Mouse (Mus musculus) cortical plate, adult 2 months (tissue): ENCODE data around the gene Crtam. TPM values are rescaled to one million over a fixed set of nuclear protein-coding genes. Genes with fewer than 3 reads are reported as not detected.
A peak's percentile ranks its signal among the peaks of the same experiment; 100 is the strongest.

Experiments
- H3K27ac ChIP-seq: fragments of 200-500 bp; 2 replicates; pipeline ENCODE4 v1.5.1; 2012; ENCODE audit warnings: low read length, control low read depth, inconsistent platforms; ENCODE audit not compliant: insufficient read depth
- H3K4me1 ChIP-seq: fragments of 200-500 bp; 2 replicates; pipeline ENCODE4 v1.6.1; 2011; ENCODE audit warnings: low read length; ENCODE audit not compliant: control insufficient read depth, insufficient read depth
- H3K4me3 ChIP-seq: fragments of 200-500 bp; 2 replicates; pipeline ENCODE4 v1.5.1; 2011; ENCODE audit warnings: mild to moderate bottlenecking, low read length, control low read depth; ENCODE audit not compliant: insufficient read depth
- CTCF ChIP-seq: fragments of 200-500 bp; IDR thresholded peaks from 2 replicates; pipeline ENCODE4 v1.5.1; 2011; ENCODE audit warnings: mild to moderate bottlenecking, control low read depth, low read length; ENCODE audit not compliant: insufficient read depth; ENCODE audit errors: extremely low read depth
- POLR2A ChIP-seq: fragments of 200-500 bp; IDR thresholded peaks from 2 replicates; pipeline ENCODE4 v1.6.1; 2011; ENCODE audit warnings: mild to moderate bottlenecking, low read length, control low read depth; ENCODE audit not compliant: insufficient read depth; ENCODE audit errors: extremely low read depth
- polyA plus RNA-seq: library from polyadenylated mRNA; depleted of rRNA; stranded (reverse); fragments of >200 nt; gene quantifications from 2 replicates; pipeline ENCODE4 v1.2.3, GENCODE M21; 2012

Crtam gene
- polyA plus RNA-seq, 1 experiment = not detected

DNA sequence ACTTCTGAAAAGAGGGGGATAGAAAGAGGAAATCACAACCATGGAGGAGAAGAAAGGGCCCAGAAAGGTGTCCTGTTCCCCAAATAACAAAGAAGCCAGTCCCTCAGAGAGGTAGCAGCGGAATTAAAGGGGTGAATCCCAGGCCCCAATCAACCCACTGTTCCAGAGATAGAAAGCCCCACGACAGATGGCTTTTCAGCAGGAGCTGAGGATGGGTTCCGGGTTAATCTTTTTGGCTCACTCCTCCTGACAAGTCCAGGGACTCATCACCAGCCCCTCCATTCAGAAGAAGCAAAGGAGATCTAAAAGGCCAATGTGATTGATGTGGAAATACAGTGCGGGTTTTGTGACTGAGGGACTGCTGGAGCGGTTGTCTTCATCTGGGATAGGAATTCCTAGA, 39.2 kb upstream of the Crtam start:
- Histone ChIP-seq H3K4me3 (no peak overlapping the region), H3K27ac (no peak overlapping the region), H3K4me1 (no peaks in the 10 kb centered on the region)
- TF ChIP-seq POLR2A (no peak), CTCF (no peak)

DNA sequence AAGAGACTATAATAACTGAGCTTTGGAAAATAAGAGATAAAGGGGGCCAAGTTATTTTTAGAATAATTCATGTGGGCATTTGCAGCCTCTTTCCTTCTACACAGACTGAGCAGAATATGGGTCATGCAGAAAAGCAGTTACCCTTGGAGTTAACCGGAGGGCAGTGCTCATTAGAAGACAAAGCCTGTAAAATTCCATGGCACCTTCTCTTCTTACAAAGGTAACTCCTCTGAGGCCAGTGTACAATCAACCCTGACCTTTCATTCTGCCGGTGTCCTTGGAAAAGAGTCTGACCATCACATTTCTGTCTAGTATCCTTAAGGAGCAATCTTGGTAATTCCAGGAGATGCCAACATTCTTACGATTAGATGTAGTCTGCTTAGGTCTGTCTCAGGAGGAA, 37.0 kb upstream of the Crtam start:
- no peak overlapping the region for H3K27ac ChIP-seq
- no peak overlapping the region for H3K4me3 ChIP-seq
- no peak for TF ChIP-seq POLR2A
- H3K4me1 ChIP-seq = no peaks in the 10 kb centered on the region

DNA sequence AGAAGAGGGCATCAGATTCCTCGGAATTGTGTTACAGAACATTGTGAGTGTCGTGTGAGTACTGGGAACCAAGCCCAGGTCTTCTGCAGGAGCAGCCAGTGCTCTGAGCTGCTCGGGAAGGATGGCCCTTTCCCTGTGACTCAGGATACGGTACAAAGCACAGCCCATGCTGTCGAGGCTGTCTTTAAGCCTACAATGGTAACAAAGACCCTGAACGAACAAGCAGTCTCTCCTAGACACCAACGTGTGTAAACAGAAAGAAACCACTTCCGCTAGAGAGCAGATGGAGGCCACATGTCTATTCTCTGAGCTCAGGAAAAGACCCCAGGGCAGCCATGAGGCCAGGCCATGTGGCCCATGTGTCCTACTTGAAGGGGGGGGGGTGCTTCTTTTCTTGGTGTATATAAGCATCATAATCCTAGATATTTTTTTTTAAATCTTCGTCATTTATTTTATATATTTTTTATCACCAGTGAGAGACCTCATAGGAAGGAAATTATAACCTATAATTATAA, 33.8 kb upstream of the Crtam start:
- Histone ChIP-seq H3K4me3 (no peak overlapping the region), H3K4me1 (no peaks in the 10 kb centered on the region), H3K27ac (no peak overlapping the region)
- no peak for TF ChIP-seq POLR2A
- no peak for TF ChIP-seq CTCF

DNA sequence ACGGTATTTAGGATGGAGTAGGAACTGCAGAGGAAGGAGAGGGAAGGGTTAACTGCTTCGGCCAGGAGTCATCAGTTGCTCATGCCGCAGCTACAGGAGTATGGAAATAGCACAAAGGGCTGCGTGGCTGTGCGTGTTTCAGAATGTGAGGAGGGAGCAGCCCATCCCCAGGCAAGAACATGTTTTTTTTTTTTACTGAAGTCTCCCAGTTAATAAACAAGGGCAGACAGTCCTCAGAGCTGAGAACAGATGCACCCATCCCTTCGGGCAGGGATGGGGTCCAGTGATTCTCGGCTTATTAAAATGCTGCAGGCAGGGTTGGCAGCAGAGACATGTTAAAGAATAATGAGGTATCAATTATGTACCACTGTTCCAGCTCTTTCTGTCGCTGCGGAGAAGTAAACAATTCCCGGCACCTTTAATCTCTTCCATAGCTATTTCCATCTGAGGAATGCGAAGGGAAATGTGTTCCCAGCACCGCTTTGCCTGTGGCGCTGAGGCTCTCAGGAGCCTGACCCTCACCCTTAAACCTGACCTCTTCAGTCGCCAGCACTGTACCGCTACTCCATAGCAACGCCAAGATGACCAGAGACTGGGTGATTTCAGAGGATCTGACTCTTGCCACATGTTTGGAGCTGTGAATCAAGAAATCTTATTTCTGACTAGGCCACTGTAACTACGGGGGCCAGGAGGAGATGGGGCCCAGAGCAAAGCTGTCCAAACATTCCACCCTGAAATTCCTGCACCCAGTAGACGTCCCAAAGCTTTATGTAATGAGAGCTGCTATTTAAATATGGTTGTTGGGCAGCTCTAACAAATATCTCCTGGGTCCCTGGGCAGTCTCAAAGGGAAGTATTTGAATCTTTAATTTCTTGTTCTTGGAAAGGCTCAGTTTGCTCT, 27.4 kb upstream of the Crtam start:
- H3K27ac ChIP-seq = no peak overlapping the region
- TF ChIP-seq CTCF (no peak), POLR2A (no peak)
- 0 out of 2 replicates have a peak, but pooled peaks cover 1% of the 10 kb centered on the region for H3K4me1 ChIP-seq
- no peak overlapping the region for H3K4me3 ChIP-seq

DNA sequence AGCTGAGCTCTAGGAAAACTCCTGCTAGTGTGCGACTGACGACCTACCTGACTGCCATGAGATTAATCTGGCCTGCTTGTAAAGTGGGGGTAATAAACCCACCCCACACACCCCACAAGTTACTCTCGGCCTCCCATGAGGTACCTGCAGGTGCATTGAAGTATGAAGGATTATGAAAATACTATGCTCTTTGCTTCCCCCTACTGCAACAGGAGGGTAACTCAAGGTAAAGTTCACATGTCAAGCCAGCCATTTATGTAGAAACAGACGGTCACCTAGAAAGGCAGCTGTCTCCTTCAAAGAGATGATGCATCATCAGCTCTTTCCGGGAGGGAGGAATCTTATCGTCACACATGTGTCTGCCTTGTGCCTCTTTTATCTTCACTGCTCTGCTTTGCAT, 25.4 kb upstream of the Crtam start:
- H3K4me3 ChIP-seq = no peak overlapping the region
- TF ChIP-seq POLR2A = no peak
- TF ChIP-seq CTCF = 0 out of 2 replicates have a peak, but pooled peaks have one; percentile 14
- no peak overlapping the region for H3K27ac ChIP-seq
- H3K4me1 ChIP-seq = 0 out of 2 replicates have a peak, but pooled peaks cover 1% of the 10 kb centered on the region

DNA sequence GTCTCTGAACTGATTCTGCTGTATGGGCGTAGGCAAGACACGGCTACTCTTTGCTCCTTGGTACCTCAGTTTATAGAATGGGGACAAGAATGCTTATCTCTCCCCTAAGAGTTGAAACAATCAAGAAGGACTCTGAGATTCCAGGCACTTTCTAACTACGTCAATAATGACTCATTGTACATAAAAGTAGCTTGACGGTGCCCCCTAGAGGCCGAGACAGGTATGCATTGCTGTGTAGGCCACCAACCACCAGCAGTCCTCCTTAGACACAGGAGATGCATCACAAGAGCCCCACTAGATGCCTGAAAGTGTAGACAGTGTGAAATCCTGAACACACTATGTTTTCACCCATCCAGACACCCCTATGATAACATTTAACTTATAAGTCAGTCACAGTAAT, 24.0 kb upstream of the Crtam start:
- Histone ChIP-seq H3K4me1 (0 out of 2 replicates have a peak, but pooled peaks cover 1% of the 10 kb centered on the region), H3K4me3 (no peak overlapping the region), H3K27ac (no peak overlapping the region)
- TF ChIP-seq CTCF (peak; percentile 52), POLR2A (no peak)

DNA sequence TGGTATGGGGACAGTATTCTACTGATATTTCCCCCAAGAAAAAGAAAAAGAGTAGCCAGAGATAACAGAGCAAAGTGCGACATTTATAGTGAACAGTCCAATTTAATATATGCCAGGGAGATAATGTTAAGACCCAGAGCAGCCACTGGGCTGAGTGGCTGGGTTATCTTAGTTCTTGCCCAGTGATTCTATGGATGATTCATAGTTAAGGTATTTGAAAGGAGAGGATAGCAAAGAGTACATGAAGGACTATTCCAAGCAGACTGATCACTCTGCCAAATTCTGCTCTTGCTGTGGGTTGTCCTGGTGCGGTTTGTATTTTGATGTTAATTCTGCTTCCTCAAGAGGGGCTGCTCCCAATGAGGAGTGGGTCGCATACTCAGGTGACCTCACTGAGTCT, 17.3 kb upstream of the Crtam start:
- Histone ChIP-seq H3K4me1 (0 out of 2 replicates have a peak, but pooled peaks cover 1% of the 10 kb centered on the region), H3K4me3 (no peak overlapping the region), H3K27ac (no peak overlapping the region)
- no peak for TF ChIP-seq POLR2A
- TF ChIP-seq CTCF = no peak

DNA sequence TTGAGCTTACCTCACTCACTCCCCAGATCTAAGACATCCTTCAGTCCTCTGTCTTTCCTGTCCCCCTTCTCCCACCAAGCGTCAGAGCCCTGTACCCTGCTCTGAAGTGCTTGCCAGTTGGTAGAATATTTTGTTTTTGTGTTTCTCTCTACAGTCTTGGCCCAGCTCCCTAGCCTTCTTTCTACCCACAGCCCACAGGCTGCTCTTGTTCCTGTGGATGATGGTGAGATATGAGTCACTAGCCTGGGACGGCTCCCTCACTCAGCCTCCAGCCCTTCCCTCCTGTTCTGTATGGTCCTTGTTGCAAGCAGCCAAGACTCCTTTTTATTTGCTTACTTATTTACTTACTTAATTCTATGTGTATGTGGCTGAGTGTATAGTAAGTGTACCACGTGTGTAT, 16.1 kb upstream of the Crtam start:
- Histone ChIP-seq H3K4me1 (0 out of 2 replicates have a peak, but pooled peaks cover 1% of the 10 kb centered on the region), H3K4me3 (no peak overlapping the region), H3K27ac (no peak overlapping the region)
- no peak for TF ChIP-seq CTCF
- no peak for TF ChIP-seq POLR2A

DNA sequence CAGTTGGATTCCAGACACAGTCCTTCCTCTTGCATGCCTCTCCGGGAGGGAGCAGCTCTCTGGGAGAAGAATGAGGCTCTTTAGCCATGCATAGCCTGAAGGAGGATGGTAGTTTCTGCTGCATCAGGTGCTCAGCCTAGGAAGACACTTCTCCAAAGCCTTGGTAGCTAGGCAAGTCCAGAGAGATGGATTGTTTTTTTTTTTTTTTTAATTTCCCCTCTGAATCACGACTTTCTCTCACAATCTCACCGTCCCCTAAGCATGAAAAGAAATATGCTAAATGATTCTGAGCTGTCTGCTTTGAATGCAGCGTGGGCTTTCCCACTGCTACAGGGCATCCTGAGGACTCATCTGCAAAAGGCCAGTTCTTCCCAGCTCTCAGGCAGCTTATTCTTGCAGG, 10.1 kb upstream of the Crtam start:
- H3K4me3 ChIP-seq = no peak overlapping the region
- H3K4me1 ChIP-seq = peaks cover 3% of the 10 kb centered on the region; the same call in 1 of the 2 replicates
- no peak overlapping the region for H3K27ac ChIP-seq
- TF ChIP-seq POLR2A = no peak

DNA sequence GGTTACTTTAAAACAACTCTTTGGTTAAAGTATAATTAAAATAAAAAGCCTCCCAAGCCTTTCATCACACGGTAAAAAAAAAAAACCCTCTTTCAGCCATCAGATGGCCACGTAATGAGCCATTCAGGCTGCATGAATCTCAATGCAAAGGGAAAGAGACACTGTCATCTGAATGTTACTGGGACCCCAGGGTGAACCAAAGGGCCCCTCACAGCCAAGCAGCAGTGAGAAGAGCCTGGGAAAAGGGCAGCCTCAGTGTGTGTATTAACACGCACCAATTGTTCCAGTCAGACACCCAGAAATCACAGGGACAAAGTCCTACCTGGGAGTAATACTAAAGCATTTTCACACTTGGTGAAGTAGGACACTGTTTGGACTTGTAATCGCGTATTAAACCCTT, 8.0 kb upstream of the Crtam start:
- no peak overlapping the region for H3K27ac ChIP-seq
- peaks cover 3% of the 10 kb centered on the region for H3K4me1 ChIP-seq
- TF ChIP-seq POLR2A (no peak), CTCF (no peak)
- H3K4me3 ChIP-seq = no peak overlapping the region
